Mouse (Mus musculus) spleen, postnatal 36 days (tissue): Measurements from ENCODE around the gene Olfr1179.
"Not testable (repeated sequence)": the region's sequence is repeated elsewhere in the genome, so short reads cannot be mapped to it uniquely, and the experiment has no call there.

Experiments
- DNase-seq, 2 experiments: peaks; one replicate each; pipeline ENCODE4 v3.0.0; 2022; ENCODE audit warnings: low spot score in 2 of 2, mixed read lengths in 1 of 2

The Olfr1179 gene

DNA sequence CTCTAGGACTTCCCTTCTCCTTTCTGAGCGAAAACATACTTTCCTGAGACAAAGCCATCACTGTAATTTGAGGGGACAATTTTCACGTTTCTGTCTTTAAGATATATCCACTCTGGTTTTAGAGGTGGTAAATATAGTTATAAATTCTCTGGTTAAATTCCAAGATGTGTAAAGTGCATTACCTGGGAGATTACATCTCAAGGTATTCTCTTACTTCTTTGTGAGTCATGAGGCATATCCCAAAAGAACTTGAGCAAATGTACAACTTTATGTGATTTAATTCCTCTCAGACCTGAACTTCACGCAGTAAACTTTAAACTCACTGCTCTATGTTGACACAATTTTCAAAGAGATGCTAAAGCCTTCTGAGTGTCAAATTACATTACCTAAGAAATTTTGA lies at the start of gene Olfr1179:
Gene Olfr1179, minus strand, starts transcription at position 101 of the 400 bp plus-strand sequence.
- DNase-seq: no peak

DNA sequence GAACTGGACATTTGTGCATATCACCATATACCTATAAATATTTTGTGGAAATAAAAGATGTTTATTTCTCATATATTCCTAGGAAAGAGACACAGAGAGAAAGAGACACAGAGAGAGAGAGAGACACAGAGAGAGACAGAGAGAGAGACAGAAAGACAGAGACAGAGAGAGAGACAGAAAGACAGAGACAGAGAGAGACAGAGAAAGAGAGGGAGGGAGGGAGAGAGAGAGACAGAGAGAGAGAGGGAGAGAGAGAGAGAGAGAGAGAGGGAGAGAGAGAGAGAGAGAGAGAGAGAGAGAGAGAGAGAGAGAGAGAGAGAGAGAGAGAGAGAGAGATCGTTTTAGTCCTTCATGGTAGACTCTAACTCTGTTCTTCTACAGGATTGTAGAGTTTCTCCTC lies 48.3 kb upstream of the Olfr1179 start, which contains the start of gene Olfr1183:
Gene Olfr1183, plus strand, starts transcription at position 301 of the 400 bp plus-strand sequence.
- DNase-seq: not testable (repeated sequence)

DNA sequence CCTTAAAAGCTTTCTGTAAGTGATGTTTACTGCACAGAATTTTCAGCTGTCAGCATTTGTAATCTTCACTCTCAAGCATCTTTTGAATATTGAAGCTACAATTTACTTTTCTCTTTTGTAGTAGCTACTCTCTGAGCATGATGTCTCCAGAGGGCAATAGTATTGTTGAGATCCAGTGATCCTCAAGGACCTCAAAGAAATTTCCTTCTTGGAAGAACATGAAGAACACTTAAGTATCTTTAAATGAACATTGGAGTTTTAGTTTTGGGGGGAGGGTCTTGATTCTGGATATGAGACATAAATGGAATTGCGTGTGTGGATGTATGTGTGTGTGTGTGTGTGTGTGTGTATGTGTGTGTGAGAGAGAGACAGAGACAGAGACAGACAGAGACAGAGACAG lies 42.8 kb upstream of the Olfr1179 start, which contains the start of gene Gm13757:
Gene Gm13757, minus strand, starts transcription at position 101 of the 400 bp plus-strand sequence.
- DNase-seq: no peak

DNA sequence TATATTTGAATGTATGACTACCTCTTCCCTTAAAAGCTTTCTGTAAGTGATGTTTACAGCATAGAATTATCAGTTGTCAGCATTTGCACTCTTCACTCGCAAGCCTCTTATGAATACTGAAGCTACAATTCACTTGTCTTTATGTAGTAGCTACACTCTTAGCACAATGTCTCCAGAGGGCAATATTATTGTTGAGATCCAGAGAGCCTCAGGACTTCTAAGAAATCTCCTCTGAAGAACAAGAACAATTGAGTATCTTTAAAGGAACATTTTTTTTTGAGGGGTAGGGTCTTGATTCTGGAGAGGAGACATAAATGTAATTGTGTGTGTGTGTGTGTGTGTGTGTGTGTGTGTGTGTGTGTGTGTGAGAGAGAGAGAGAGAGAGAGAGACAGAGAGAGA lies 19.8 kb upstream of the Olfr1179 start, which contains the start of gene Olfr1181:
Gene Olfr1181, minus strand, starts transcription at position 101 of the 400 bp plus-strand sequence.
- no peak for DNase-seq

DNA sequence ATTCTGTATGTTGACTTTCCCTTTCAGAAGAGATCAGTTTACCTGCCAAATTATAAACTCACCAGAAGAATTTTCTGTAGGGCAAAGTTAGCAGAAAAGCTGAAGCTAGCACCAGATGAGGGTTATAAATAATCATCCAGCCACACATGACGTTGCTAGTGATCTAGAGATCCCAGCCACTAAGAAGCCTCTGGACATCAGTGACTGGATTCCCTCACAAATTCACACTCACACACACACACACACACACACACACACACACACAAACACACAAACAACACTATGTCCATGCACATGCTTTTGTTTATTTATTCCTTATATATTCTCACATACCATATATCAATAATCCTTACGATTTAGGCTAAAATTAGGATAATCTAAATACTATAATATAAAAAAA lies 12.8 kb upstream of the Olfr1179 start, which contains the start of gene Olfr1180:
Gene Olfr1180, minus strand, starts transcription at position 101 of the 400 bp plus-strand sequence.
- no peak for DNase-seq

DNA sequence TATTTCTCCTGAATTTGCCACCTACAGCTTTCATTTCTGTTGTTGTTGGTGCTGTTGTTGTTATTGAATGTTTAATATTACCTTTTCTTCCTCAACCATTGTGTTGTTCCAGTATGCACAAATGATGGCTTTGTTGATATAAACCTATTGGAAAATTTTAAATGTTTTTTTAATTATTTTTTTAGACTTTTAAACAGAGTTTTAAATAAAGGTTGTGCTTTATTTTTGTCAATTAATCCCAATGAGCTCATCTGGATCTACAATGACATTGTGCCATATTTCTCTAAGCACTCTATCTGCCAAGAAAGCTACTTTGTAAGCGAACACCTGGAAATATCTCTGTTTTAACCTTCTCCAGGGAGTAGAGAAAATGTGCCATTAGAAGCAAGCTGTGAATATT lies 19.5 kb downstream of the Olfr1179 start, which contains the start of gene Olfr1178:
Gene Olfr1178, plus strand, starts transcription at position 301 of the 400 bp plus-strand sequence.
- no peak for DNase-seq

DNA sequence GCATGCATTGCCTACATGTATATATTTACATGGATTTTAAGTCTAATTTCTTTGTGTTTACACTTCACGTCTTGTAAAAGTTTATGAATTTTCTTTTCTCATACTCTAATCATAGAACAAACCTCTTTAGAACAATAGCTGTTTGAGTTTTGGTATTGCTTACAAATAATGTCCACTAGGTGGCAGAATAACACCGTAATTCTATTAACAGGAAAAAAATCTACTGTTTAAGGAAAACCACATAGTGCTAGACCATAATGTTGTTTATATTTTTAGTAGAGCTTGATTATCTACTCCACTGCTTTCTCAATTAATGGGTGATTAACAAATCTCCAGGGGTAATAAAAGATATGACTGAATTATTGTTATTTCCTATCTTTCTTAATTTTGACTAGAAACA lies 49.9 kb downstream of the Olfr1179 start:
- DNase-seq: no peak
